Mouse (Mus musculus) megakaryocyte, embryonic 14.5 days (primary cell): ENCODE measurements around the gene Zfp827.

ENCODE experiments used
- FLI1 ChIP-seq: IDR thresholded peaks from 2 replicates; pipeline ENCODE4 v1.6.1; 2012; ENCODE audit warnings: low read length, inconsistent platforms, mixed read lengths
- GATA1 ChIP-seq: IDR thresholded peaks from 3 replicates; pipeline ENCODE4 v1.6.1; 2012; ENCODE audit warnings: mixed read lengths, low read length, inconsistent platforms, borderline replicate concordance

- no peak for TF ChIP-seq GATA1
- TF ChIP-seq FLI1, result no peak
Measured at GRCm38 (mm10) chr8:79121614-79122013, 93.4 kb downstream of the Zfp827 start.
